Mouse (Mus musculus) hindbrain, embryonic 14.5 days (tissue): ENCODE measurements at regions not wholly inside any gene's neighbourhood (a gene's known extent, or its start where the extent isn't known, plus 50 kb on each side); places are given as distances from the start of the nearest gene placed in this dataset.

Experiments
- ATAC-seq: fragments of 200-750 bp; cut with Nextera tagmentation; 2 replicates; pipeline ENCODE4 v1.8.0; 2017; ENCODE audit warnings: moderate number of reproducible peaks, mild to moderate bottlenecking, moderate TSS enrichment, moderate library complexity; ENCODE audit not compliant: low FRiP score
- DNase-seq: peaks from one replicate; pipeline ENCODE4 v3.0.0-alpha.2; 2015; ENCODE audit warnings: low spot score
- H3K27ac ChIP-seq: fragments of 300-500 bp; sonication (generic); 2 replicates; pipeline ENCODE4 v1.5.1; 2014; ENCODE audit warnings: mild to moderate bottlenecking, moderate library complexity
- H3K27me3 ChIP-seq: fragments of 300-500 bp; sonication (generic); 2 replicates; pipeline ENCODE4 v1.6.1; 2014; ENCODE audit warnings: mild to moderate bottlenecking, low read length, mixed read lengths; ENCODE audit not compliant: control insufficient read depth, insufficient read depth
- H3K36me3 ChIP-seq: fragments of 300-500 bp; sonication (generic); replicated peaks from 2 replicates; pipeline ENCODE4 v1.6.1; 2014; ENCODE audit not compliant: control insufficient read depth, insufficient read depth
- H3K4me1 ChIP-seq: fragments of 300-500 bp; sonication (generic); replicated peaks from 2 replicates; pipeline ENCODE4 v1.6.1; 2014; ENCODE audit warnings: antibody characterized with exemption, low read length, mixed read lengths; ENCODE audit not compliant: control insufficient read depth, insufficient read depth
- H3K4me2 ChIP-seq: fragments of 300-500 bp; sonication (generic); replicated peaks from 2 replicates; pipeline ENCODE4 v1.6.1; 2014; ENCODE audit warnings: mild to moderate bottlenecking, moderate library complexity
- H3K4me3 ChIP-seq: fragments of 300-500 bp; sonication (generic); replicated peaks from 2 replicates; pipeline ENCODE4 v1.5.1; 2014; ENCODE audit warnings: mild to moderate bottlenecking, low read length
- H3K9ac ChIP-seq: fragments of 300-500 bp; sonication (generic); 2 replicates; pipeline ENCODE4 v1.6.1; 2014
- H3K9me3 ChIP-seq: fragments of 300-500 bp; sonication (generic); 2 replicates; pipeline ENCODE4 v1.6.1; 2016; ENCODE audit warnings: low read length; ENCODE audit not compliant: control insufficient read depth
- WGBS: fragments of 180-500 bp; shearing (Covaris S2); extraction: QIAGEN DNeasy Blood & Tissue Kit; methylation state at CpG from one replicate; pipeline ENCODE4 v1.1.7; 2014; 5-methylcytosine and 5-hydroxymethylcytosine counted together

- WGBS, result 60% methylated on average over 4 of the region's 4 CpGs
- H3K27me3 ChIP-seq, result no peaks in the 10 kb centered on the region
- H3K4me1 ChIP-seq, result peaks cover 8% of the 10 kb centered on the region
- H3K27ac ChIP-seq, result no peak overlapping the region
- no peaks in the 10 kb centered on the region for H3K9me3 ChIP-seq
- ATAC-seq, result no peak
- H3K36me3 ChIP-seq, result no peaks in the 10 kb centered on the region
- H3K4me2 ChIP-seq, result no peak overlapping the region
- no peak overlapping the region for H3K9ac ChIP-seq
- no peak for DNase-seq
- no peak overlapping the region for H3K4me3 ChIP-seq
Observed at GRCm38 (mm10) chr17:62939171-62939570, 58.1 kb upstream of the Efna5 start.
